Mouse (Mus musculus) kidney, postnatal 25 days (tissue): ENCODE measurements at regions not wholly inside any gene's neighbourhood (a gene's known extent, or its start where the extent isn't known, plus 50 kb on each side); places are given as distances from the start of the nearest gene placed in this dataset.
A peak's percentile ranks its signal among the peaks of the same experiment; 100 is the strongest.
"Not testable (repeated sequence)": the region's sequence is repeated elsewhere in the genome, so short reads cannot be mapped to it uniquely, and the experiment has no call there.

Experiments used
- DNase-seq, 2 experiments: peaks; one replicate each; pipeline ENCODE4 v3.0.0; 2021; ENCODE audit warnings: mixed read lengths in 2 of 2

DNA sequence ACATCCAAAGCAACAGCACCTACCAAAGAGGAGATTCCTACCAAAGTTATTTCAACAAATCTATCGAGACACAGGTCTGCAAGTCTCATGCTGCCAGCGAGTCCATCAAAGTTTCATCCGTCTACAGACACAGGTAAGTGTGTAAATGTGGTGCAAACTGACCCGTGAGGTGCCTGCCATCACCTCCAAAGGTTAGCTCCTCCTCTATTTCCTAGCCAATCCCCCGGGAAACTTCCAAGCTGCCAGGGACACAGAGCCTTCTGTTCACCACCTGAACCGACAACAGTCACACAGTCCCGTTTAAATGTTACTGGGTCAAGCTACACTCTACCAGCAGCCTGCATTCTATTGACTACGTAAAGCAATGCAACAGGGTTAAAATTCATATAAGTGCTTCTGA is 113.5 kb downstream of the Snurf start:
- not testable (repeated sequence) for DNase-seq

DNA sequence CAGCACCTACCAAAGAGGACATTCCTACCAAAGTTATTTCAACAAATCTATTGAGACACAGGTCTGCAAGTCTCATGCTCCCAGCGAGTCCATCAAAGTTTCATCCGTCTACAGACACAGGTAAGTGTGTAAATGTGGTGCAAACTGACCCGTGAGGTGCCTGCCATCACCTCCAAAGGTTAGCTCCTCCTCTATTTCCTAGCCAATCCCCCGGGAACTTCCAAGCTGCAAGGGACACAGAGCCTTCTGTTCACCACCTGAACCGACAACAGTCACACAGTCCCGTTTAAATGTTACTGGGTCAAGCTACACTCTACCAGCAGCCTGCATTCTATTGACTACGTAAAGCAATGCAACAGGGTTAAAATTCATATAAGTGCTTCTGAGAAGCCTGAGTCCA is 146.4 kb downstream of the Snurf start:
- peak in 1 of 2 experiments; percentile 33 for DNase-seq
